Mouse (Mus musculus): ENCODE results near the gene Rassf2. TPM values are rescaled to one million over a fixed set of nuclear protein-coding genes. Genes with fewer than 3 reads are reported as not detected.

Gene Rassf2
- polyA plus RNA-seq, 1 experiment from 2014 or later, result 16.4 TPM

- no peaks in the 10 kb centered on the region for H3K36me3 ChIP-seq (ENCODE audit: control insufficient read depth, insufficient read depth, low read length)
- H3K4me1 ChIP-seq (ENCODE audit: control insufficient read depth, insufficient read depth, low read length), result 0 out of 2 replicates have a peak, but pooled peaks cover under 1% of the 10 kb centered on the region
- no peak overlapping the region for H3K27ac ChIP-seq (ENCODE audit: low read length)
- WGBS, result 74% methylated on average over 3 of the region's 3 CpGs
- no peaks in the 10 kb centered on the region for H3K9me3 ChIP-seq (replicated peaks; ENCODE audit: control insufficient read depth, low read length)
- H3K27me3 ChIP-seq (ENCODE audit: control insufficient read depth, insufficient read depth, low read length), result peaks cover 8% of the 10 kb centered on the region
- H3K4me3 ChIP-seq (replicated peaks; ENCODE audit: low read length), result no peak overlapping the region
- H3K9ac ChIP-seq (ENCODE audit: low read length), result no peak overlapping the region
- H3K4me2 ChIP-seq (ENCODE audit: low read depth, low read length), result no peak overlapping the region
- no peak for ATAC-seq (ENCODE audit: insufficient read depth, low FRiP score)
Measured at GRCm38 (mm10) chr2:131948156-131948555, 81.9 kb downstream of the Rassf2 start.

DNA sequence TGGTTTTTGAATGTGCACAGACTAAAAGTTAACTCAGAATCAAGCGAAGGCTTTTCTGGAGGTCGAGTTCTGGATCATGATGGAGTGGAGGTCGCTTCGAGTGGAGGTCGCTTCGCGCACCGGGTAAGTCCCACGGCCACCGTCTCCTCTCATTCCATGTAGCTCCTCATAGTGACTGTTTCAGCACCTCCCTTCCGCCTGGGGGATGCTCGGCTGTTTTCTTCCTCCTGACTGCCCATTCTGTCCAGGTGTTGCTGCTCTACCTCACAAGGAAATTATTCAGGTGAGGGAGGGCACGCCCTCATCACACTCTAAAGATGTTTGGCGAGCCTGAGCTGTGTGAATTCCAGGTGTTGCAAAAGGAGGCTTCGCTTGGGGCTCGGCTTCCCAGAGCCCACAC is 83.7 kb downstream of the Rassf2 start:
- no peak overlapping the region for H3K9ac ChIP-seq (ENCODE audit: low read length)
- H3K27ac ChIP-seq (ENCODE audit: low read length), result no peak overlapping the region
- no peak overlapping the region for H3K4me2 ChIP-seq (ENCODE audit: low read depth, low read length)
- no peak overlapping the region for H3K4me3 ChIP-seq (replicated peaks; ENCODE audit: low read length)
- no peaks in the 10 kb centered on the region for H3K36me3 ChIP-seq (ENCODE audit: control insufficient read depth, insufficient read depth, low read length)
- ATAC-seq (ENCODE audit: insufficient read depth, low FRiP score), result no peak
- no peaks in the 10 kb centered on the region for H3K4me1 ChIP-seq (ENCODE audit: control insufficient read depth, insufficient read depth, low read length)
- H3K27me3 ChIP-seq (ENCODE audit: control insufficient read depth, insufficient read depth, low read length), result peaks cover 2% of the 10 kb centered on the region; the same call in 1 of the 2 replicates
- WGBS, result 84% methylated on average over 16 of the region's 16 CpGs
- H3K9me3 ChIP-seq (replicated peaks; ENCODE audit: control insufficient read depth, low read length), result no peaks in the 10 kb centered on the region

DNA sequence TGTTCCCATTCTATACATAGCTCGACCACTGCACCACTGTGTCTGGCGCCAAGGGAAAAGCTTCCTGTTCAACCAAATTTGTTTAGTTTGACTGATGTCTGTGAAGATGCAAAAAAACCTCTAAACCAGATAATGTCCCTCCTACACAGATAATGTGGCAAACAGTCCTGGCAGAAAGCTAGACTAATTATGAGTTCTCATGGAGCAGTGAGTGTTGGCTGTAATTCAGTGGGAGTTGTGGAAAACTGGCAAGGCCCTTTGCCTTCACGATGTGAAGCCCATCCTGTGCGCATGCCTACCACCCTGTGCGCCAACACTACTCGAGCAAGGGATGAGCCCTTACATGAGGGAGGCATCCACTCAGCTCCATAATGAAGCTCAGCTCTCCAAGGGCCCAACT is 84.3 kb downstream of the Rassf2 start:
- Histone ChIP-seq H3K36me3 (ENCODE audit: control insufficient read depth, insufficient read depth, low read length) (no peaks in the 10 kb centered on the region), H3K27ac (ENCODE audit: low read length) (no peak overlapping the region), H3K4me3 (replicated peaks; ENCODE audit: low read length) (no peak overlapping the region), H3K9me3 (replicated peaks; ENCODE audit: control insufficient read depth, low read length) (no peaks in the 10 kb centered on the region), H3K9ac (ENCODE audit: low read length) (no peak overlapping the region), H3K27me3 (ENCODE audit: control insufficient read depth, insufficient read depth, low read length) (peaks cover 2% of the 10 kb centered on the region; the same call in 1 of the 2 replicates), H3K4me1 (ENCODE audit: control insufficient read depth, insufficient read depth, low read length) (no peaks in the 10 kb centered on the region), H3K4me2 (ENCODE audit: low read depth, low read length) (no peak overlapping the region)
- ATAC-seq (ENCODE audit: insufficient read depth, low FRiP score), result no peak
- 82% methylated on average over 6 of the region's 6 CpGs for WGBS

DNA sequence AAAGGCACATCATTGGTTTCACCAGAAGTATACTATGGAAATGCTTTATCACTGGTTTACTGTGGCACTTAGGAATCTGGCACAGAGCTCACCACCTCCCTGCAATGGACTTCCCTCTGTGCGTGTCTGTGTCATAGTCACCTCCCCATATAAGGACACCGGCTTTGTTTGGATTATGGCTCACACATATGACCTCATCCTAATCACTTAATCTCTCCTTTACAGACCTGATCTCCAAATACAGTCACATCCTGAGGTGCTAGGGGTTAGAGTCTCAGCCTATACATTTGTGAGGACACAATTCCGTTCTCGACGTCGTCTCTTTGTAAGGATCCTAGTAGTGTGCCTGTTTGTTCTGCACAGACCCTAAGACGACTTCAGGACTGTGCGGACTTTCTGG is 84.8 kb downstream of the Rassf2 start:
- H3K36me3 ChIP-seq (ENCODE audit: control insufficient read depth, insufficient read depth, low read length), result no peaks in the 10 kb centered on the region
- no peaks in the 10 kb centered on the region for H3K9me3 ChIP-seq (replicated peaks; ENCODE audit: control insufficient read depth, low read length)
- H3K4me2 ChIP-seq (ENCODE audit: low read depth, low read length), result no peak overlapping the region
- ATAC-seq (ENCODE audit: insufficient read depth, low FRiP score), result peak; percentile 39; the same call in 1 of the 2 replicates
- peaks cover 2% of the 10 kb centered on the region; the same call in 1 of the 2 replicates for H3K27me3 ChIP-seq (ENCODE audit: control insufficient read depth, insufficient read depth, low read length)
- H3K4me1 ChIP-seq (ENCODE audit: control insufficient read depth, insufficient read depth, low read length), result no peaks in the 10 kb centered on the region
- WGBS, result 63% methylated on average over 8 of the region's 8 CpGs
- no peak overlapping the region for H3K27ac ChIP-seq (ENCODE audit: low read length)
- no peak overlapping the region for H3K9ac ChIP-seq (ENCODE audit: low read length)
- H3K4me3 ChIP-seq (replicated peaks; ENCODE audit: low read length), result no peak overlapping the region

DNA sequence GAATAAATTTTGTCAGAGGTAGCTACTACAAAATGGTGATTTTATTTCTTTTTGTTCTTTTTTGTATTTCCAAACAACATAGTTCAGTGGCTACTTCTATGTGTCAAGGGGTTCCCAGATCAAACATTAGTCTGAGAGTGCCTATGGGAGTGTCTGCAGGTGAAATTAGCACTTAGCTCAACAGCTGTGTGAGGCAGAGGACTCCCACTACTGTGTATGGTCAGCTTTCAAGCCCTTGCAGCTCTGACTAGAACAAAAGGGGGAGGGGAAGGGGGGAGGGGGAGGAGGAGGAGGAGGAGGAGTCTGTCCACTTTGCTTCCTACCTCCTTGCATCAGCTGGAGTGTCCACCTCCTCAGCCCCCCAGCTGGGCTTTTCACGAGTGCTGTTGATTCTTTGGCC is 85.7 kb downstream of the Rassf2 start:
- no peak overlapping the region for H3K4me2 ChIP-seq (ENCODE audit: low read depth, low read length)
- no peak overlapping the region for H3K4me3 ChIP-seq (replicated peaks; ENCODE audit: low read length)
- H3K36me3 ChIP-seq (ENCODE audit: control insufficient read depth, insufficient read depth, low read length), result no peaks in the 10 kb centered on the region
- no peak overlapping the region for H3K27ac ChIP-seq (ENCODE audit: low read length)
- no peak for ATAC-seq (ENCODE audit: insufficient read depth, low FRiP score)
- no peaks in the 10 kb centered on the region for H3K27me3 ChIP-seq (ENCODE audit: control insufficient read depth, insufficient read depth, low read length)
- H3K9ac ChIP-seq (ENCODE audit: low read length), result no peak overlapping the region
- no peaks in the 10 kb centered on the region for H3K4me1 ChIP-seq (ENCODE audit: control insufficient read depth, insufficient read depth, low read length)
- no peaks in the 10 kb centered on the region for H3K9me3 ChIP-seq (replicated peaks; ENCODE audit: control insufficient read depth, low read length)
- 13% methylated on average over 1 of the region's 1 CpGs for WGBS

DNA sequence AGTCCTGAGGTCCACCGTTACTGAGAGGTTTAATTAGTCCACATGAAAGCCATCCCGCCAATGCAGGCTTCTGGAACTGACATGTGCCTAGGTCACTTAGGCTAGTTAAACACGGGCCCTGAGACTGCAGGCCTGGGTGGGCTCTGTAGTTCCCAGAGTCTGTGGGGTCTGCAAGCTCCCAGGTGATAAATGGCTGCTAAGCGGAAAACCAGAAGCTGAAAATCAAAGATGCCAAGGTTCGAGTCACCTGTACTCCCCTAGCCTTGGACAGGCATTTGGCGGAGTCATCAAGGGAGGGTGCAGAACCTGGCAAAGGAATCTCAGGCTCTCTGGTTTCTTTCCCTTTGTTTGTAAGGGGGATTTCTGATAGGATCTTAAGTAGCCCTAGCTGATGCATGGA is 88.6 kb downstream of the Rassf2 start:
- Histone ChIP-seq H3K4me2 (ENCODE audit: low read depth, low read length) (no peak overlapping the region), H3K9me3 (replicated peaks; ENCODE audit: control insufficient read depth, low read length) (no peaks in the 10 kb centered on the region), H3K4me1 (ENCODE audit: control insufficient read depth, insufficient read depth, low read length) (no peaks in the 10 kb centered on the region), H3K27me3 (ENCODE audit: control insufficient read depth, insufficient read depth, low read length) (no peaks in the 10 kb centered on the region), H3K36me3 (ENCODE audit: control insufficient read depth, insufficient read depth, low read length) (no peaks in the 10 kb centered on the region), H3K9ac (ENCODE audit: low read length) (no peak overlapping the region), H3K4me3 (replicated peaks; ENCODE audit: low read length) (no peak overlapping the region), H3K27ac (ENCODE audit: low read length) (no peak overlapping the region)
- no peak for ATAC-seq (ENCODE audit: insufficient read depth, low FRiP score)
- WGBS, result 74% methylated on average over 6 of the region's 6 CpGs

DNA sequence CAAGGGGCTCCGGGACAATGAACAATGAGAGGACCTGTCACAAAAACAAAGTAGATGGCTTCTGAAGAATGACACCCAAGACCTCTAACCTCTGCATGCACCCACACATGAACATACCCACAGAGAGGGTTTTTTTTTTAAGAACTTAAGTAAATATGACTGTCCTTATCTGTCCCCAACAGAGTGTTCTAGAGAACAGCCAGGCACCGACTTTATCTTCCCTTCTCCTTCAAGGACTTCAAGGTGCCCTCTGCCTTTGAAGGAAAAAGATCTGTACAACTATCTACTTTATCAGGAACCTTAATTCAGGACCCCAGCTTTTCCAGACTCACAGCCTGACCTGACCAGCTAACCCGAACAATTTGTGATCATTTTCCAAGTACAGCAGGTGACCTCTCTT is 89.6 kb downstream of the Rassf2 start:
- no peaks in the 10 kb centered on the region for H3K27me3 ChIP-seq (ENCODE audit: control insufficient read depth, insufficient read depth, low read length)
- H3K27ac ChIP-seq (ENCODE audit: low read length), result no peak overlapping the region
- H3K9me3 ChIP-seq (replicated peaks; ENCODE audit: control insufficient read depth, low read length), result no peaks in the 10 kb centered on the region
- H3K9ac ChIP-seq (ENCODE audit: low read length), result no peak overlapping the region
- ATAC-seq (ENCODE audit: insufficient read depth, low FRiP score), result no peak
- no peaks in the 10 kb centered on the region for H3K36me3 ChIP-seq (ENCODE audit: control insufficient read depth, insufficient read depth, low read length)
- WGBS, result 60% methylated on average over 3 of the region's 3 CpGs
- H3K4me1 ChIP-seq (ENCODE audit: control insufficient read depth, insufficient read depth, low read length), result no peaks in the 10 kb centered on the region
- H3K4me2 ChIP-seq (ENCODE audit: low read depth, low read length), result no peak overlapping the region
- no peak overlapping the region for H3K4me3 ChIP-seq (replicated peaks; ENCODE audit: low read length)

Other genes with a start within 250 kb of the Rassf2 start
- not detected in 2 replicates for gene Erv3, start 170.5 kb downstream of the Rassf2 start, polyA plus RNA-seq (2015; fragmentation: Nextera tagmentation; extraction: Ambion mirVana)
- 70.4 and 73.5 TPM in 2 replicates for gene Prnp, start 120.3 kb downstream of the Rassf2 start, polyA plus RNA-seq (2015; fragmentation: Nextera tagmentation; extraction: Ambion mirVana)
- gene Prn, start 120.3 kb downstream of the Rassf2 start, polyA plus RNA-seq (2015; fragmentation: Nextera tagmentation; extraction: Ambion mirVana), result 0.37 TPM in 1 of 2 replicates, not detected in the other
- 39.3 and 44.0 TPM in 2 replicates for gene Prnd, start 79.4 kb downstream of the Rassf2 start, polyA plus RNA-seq (2015; fragmentation: Nextera tagmentation; extraction: Ambion mirVana)
- 11.5 and 12.1 TPM in 2 replicates for gene Slc23a2, start 114.8 kb upstream of the Rassf2 start, polyA plus RNA-seq (2015; fragmentation: Nextera tagmentation; extraction: Ambion mirVana)
- gene Tmem230, start 217.5 kb upstream of the Rassf2 start, polyA plus RNA-seq (2015; fragmentation: Nextera tagmentation; extraction: Ambion mirVana), result 38.2 and 40.6 TPM in 2 replicates
- 197 and 208 TPM in 2 replicates for gene Pcna, start 223.1 kb upstream of the Rassf2 start, polyA plus RNA-seq (2015; fragmentation: Nextera tagmentation; extraction: Ambion mirVana)
- gene Cds2, start 232.9 kb upstream of the Rassf2 start, polyA plus RNA-seq (2015; fragmentation: Nextera tagmentation; extraction: Ambion mirVana), result 19.7 and 20.3 TPM in 2 replicates